Comparison of ENCODE assay signal across 21 mouse cellular contexts in genomic region chr10:42014086-42014485, GRCm38 (mm10). TPM values are rescaled to one million over a fixed set of nuclear protein-coding genes. Genes with fewer than 3 reads are reported as not detected.
DNase-seq lines count a peak whose midpoint lies in the region; ATAC-seq and TF ChIP-seq lines count a peak whose summit lies in the region.
"Had no signal": no experiment of that assay in that cellular context is flagged by ENCODE, and none has a peak within 500 bp of the region (broad histone marks: within the 10 kb centered on the region; RNA-seq: fewer than 3 reads in every experiment).

No protein-coding gene starts in this region.

- WGBS in kidney, adult 2 months, result 60% methylated on average over 5 of the region's 5 CpGs
- 42% methylated on average over 5 of the region's 5 CpGs for WGBS in limb, embryonic 11.5 days
- 73% methylated on average over 5 of the region's 5 CpGs for WGBS in limb, embryonic 10.5 days
- 82% methylated on average over 5 of the region's 5 CpGs for whole genome bisulfite sequencing in intestine, embryonic 16.5 days

- H3K9me3 ChIP-seq in limb, embryonic 11.5 days (ENCODE audit: control insufficient read depth, low read length), result no peaks in the 10 kb centered on the region
- no peaks in the 10 kb centered on the region for H3K9me3 ChIP-seq in limb, embryonic 10.5 days (replicated peaks)
- no peaks in the 10 kb centered on the region for H3K9me3 ChIP-seq in intestine, embryonic 16.5 days (ENCODE audit: control insufficient read depth, low read length)
- H3K9me3 ChIP-seq: embryonic facial prominence, embryonic 13.5 days; heart, embryonic 15.5 days; hindbrain, embryonic 10.5 days; intestine, embryonic 15.5 days had no signal

- no peak for TF ChIP-seq POLR2A in kidney, adult 2 months (IDR thresholded peaks at IDR 0.05; ENCODE audit: low read depth, low read length)

- no peak overlapping the region for H3K4me2 ChIP-seq in limb, embryonic 11.5 days (ENCODE audit: low read depth, severe bottlenecking)
- H3K4me2 ChIP-seq in intestine, embryonic 16.5 days (ENCODE audit: low read depth, low read length), result no peak overlapping the region
- H3K4me2 ChIP-seq: embryonic facial prominence, embryonic 13.5 days; heart, embryonic 11.5 days; heart, embryonic 15.5 days; hindbrain, embryonic 14.5 days; intestine, embryonic 15.5 days had no signal

- ATAC-seq in limb, embryonic 11.5 days (ENCODE audit: insufficient number of reproducible peaks, low FRiP score, low TSS enrichment, low read depth), result no peak
- no peak for ATAC-seq in intestine, embryonic 16.5 days
- ATAC-seq: forebrain, embryonic 14.5 days; intestine, embryonic 15.5 days had no signal

- no peak overlapping the region for H3K9ac ChIP-seq in limb, embryonic 11.5 days (ENCODE audit: low read length)
- H3K9ac ChIP-seq in intestine, embryonic 16.5 days (ENCODE audit: low read depth, low read length), result no peak overlapping the region
- H3K9ac ChIP-seq: embryonic facial prominence, embryonic 13.5 days; heart, embryonic 15.5 days; hindbrain, embryonic 14.5 days; intestine, embryonic 15.5 days had no signal

- no peak overlapping the region for H3K4me3 ChIP-seq in kidney, adult 2 months (ENCODE audit: insufficient read depth, low read depth, low read length)
- H3K4me3 ChIP-seq in limb, embryonic 11.5 days (ENCODE audit: low read depth, low read length), result no peak overlapping the region
- H3K4me3 ChIP-seq in limb, embryonic 10.5 days, result no peak overlapping the region
- no peak overlapping the region for H3K4me3 ChIP-seq in intestine, embryonic 16.5 days (ENCODE audit: low read length)
- H3K4me3 ChIP-seq: embryonic facial prominence, embryonic 13.5 days; gastrocnemius, adult 2 months; heart, adult 2 months; heart, embryonic 15.5 days; hindbrain, embryonic 10.5 days; intestine, embryonic 15.5 days had no signal

- no peak overlapping the region for H3K27ac ChIP-seq in kidney, adult 2 months (ENCODE audit: insufficient read depth, low read depth, low read length)
- H3K27ac ChIP-seq in limb, embryonic 11.5 days (replicated peaks; ENCODE audit: low read depth, low read length), result 0 out of 2 replicates have a peak overlapping the region, but pooled peaks have one; percentile 21
- no peak overlapping the region for H3K27ac ChIP-seq in limb, embryonic 10.5 days
- no peak overlapping the region for H3K27ac ChIP-seq in intestine, embryonic 16.5 days (ENCODE audit: low read length)
- H3K27ac ChIP-seq: embryonic facial prominence, embryonic 13.5 days; gastrocnemius, adult 2 months; heart, adult 2 months; heart, embryonic 15.5 days; hindbrain, embryonic 10.5 days; hindbrain, embryonic 14.5 days; intestine, embryonic 15.5 days had no signal

- no peaks in the 10 kb centered on the region for H3K36me3 ChIP-seq in kidney, adult 2 months (ENCODE audit: control insufficient read depth, insufficient read depth, low read length)
- no peaks in the 10 kb centered on the region for H3K36me3 ChIP-seq in limb, embryonic 11.5 days (ENCODE audit: control insufficient read depth, insufficient read depth, low read length)
- no peaks in the 10 kb centered on the region for H3K36me3 ChIP-seq in limb, embryonic 10.5 days
- H3K36me3 ChIP-seq in intestine, embryonic 16.5 days (ENCODE audit: control insufficient read depth, insufficient read depth, low read length), result no peaks in the 10 kb centered on the region
- H3K36me3 ChIP-seq: embryonic facial prominence, embryonic 13.5 days; heart, embryonic 15.5 days; hindbrain, embryonic 10.5 days; intestine, embryonic 15.5 days had no signal

- no peaks in the 10 kb centered on the region for H3K27me3 ChIP-seq in kidney, adult 2 months (replicated peaks; ENCODE audit: control insufficient read depth, insufficient read depth, low read length)
- no peaks in the 10 kb centered on the region for H3K27me3 ChIP-seq in limb, embryonic 11.5 days (ENCODE audit: control insufficient read depth, insufficient read depth, low read length)
- H3K27me3 ChIP-seq in limb, embryonic 10.5 days (ENCODE audit: low read depth, poor library complexity, severe bottlenecking), result peaks cover 25% of the 10 kb centered on the region
- no peaks in the 10 kb centered on the region for H3K27me3 ChIP-seq in intestine, embryonic 16.5 days (replicated peaks; ENCODE audit: control insufficient read depth, insufficient read depth, low read length)
- H3K27me3 ChIP-seq: intestine, embryonic 15.5 days had no signal

- peaks cover 3% of the 10 kb centered on the region; the same call in 1 of the 2 replicates for H3K4me1 ChIP-seq in kidney, adult 2 months (ENCODE audit: control insufficient read depth, insufficient read depth, low read length)
- 0 out of 2 replicates have a peak, but pooled peaks cover 3% of the 10 kb centered on the region for H3K4me1 ChIP-seq in limb, embryonic 11.5 days (ENCODE audit: control insufficient read depth, insufficient read depth, low read length)
- peaks cover 29% of the 10 kb centered on the region for H3K4me1 ChIP-seq in limb, embryonic 10.5 days
- H3K4me1 ChIP-seq in intestine, embryonic 16.5 days (ENCODE audit: control insufficient read depth, insufficient read depth, low read length), result peaks cover 5% of the 10 kb centered on the region; the same call in 1 of the 2 replicates

- TF ChIP-seq CTCF in kidney, adult 2 months (conservative IDR thresholded peaks at IDR 0.05; ENCODE audit: insufficient read depth, insufficient read length, low read depth, low read length), result no peak

- DNase-seq in kidney, adult 2 months, result peak; percentile 47
- no peak for DNase-seq in kidney, postnatal 4 days
- no peak for DNase-seq in limb, embryonic 11.5 days (ENCODE audit: low spot score)
- DNase-seq in limb, embryonic 10.5 days (ENCODE audit: low spot score), result no peak
- DNase-seq in forelimb bud, embryonic 11.5 days (ENCODE audit: low read depth, low spot score), result peak; percentile 61
- DNase-seq in adrenal gland, adult 8-10 months, result no peak
- DNase-seq: adrenal gland, postnatal 10 days; cerebellum, adult 18-20 months; cerebellum, adult 9-11 months; cerebellum, postnatal 36 days; gastrocnemius, adult 2 months; gastrocnemius, postnatal 25 days; heart, adult 2 months had no signal

RNA-seq across cellular contexts. Expression of gene Armc2, which starts 4.2 kb away (rescaled TPM):
- polyA plus RNA-seq in kidney, adult 2 months (2012; rRNA removed), result 0.24 and 0.50 TPM in 2 replicates
- 5.8 and 7.0 TPM in 2 replicates for polyA plus RNA-seq in limb, embryonic 11.5 days (2014; fragmentation: Nextera tagmentation; extraction: Ambion mirVana)
- 1.5 and 3.4 TPM in 2 replicates for polyA plus RNA-seq in limb, embryonic 10.5 days (2016; fragmentation: Nextera tagmentation; extraction: Ambion mirVana)
- total RNA-seq in adrenal gland, adult 8-10 months (2022), result 1 to 10 TPM in 3 of 4 experiments, under 1 TPM in 1; 0.98 to 4.1 (median 2.8) TPM
- 0.73 and 1.8 TPM in 2 replicates for polyA plus RNA-seq in intestine, embryonic 16.5 days (2015; fragmentation: Nextera tagmentation; extraction: Ambion mirVana)

Comparison
In these comparisons a context has a peak if more than half of its experiments do, and no peak if none do; other contexts are left out.
1. DNase-seq: peak in kidney, adult 2 months (single experiment) and forelimb bud, embryonic 11.5 days (single experiment); none in kidney, postnatal 4 days (0 of 2), limb, embryonic 11.5 days (single experiment), limb, embryonic 10.5 days (single experiment) and adrenal gland, adult 8-10 months (single experiment).